Mouse (Mus musculus) spleen, adult 18-20 months (tissue): ENCODE results near the gene Gm29776.

Source experiments
- DNase-seq, 2 experiments: peaks; one replicate each; pipeline ENCODE4 v3.0.0; 2022; ENCODE audit warnings: mixed read lengths in 2 of 2

Gm29776 gene

DNA sequence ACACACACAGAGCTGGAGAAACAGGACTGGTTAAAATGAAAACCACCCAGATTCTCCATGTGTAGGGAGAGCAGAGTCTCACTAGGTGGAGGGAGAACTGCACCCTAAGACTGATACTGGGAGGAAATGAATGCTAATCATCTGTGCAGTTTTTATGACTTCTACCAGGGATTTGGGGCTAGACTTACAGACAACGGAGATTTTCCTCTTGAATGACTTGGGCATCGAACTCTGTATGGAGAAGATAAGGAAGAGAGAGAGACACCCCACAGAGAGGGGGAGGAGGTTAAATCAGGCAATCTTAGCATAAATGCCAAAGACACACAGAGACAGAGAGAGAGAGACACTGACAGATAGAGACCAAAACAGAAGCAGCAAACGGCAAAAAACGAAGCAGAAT is 50.7 kb downstream of the Gm29776 start:
- no peak for DNase-seq

DNA sequence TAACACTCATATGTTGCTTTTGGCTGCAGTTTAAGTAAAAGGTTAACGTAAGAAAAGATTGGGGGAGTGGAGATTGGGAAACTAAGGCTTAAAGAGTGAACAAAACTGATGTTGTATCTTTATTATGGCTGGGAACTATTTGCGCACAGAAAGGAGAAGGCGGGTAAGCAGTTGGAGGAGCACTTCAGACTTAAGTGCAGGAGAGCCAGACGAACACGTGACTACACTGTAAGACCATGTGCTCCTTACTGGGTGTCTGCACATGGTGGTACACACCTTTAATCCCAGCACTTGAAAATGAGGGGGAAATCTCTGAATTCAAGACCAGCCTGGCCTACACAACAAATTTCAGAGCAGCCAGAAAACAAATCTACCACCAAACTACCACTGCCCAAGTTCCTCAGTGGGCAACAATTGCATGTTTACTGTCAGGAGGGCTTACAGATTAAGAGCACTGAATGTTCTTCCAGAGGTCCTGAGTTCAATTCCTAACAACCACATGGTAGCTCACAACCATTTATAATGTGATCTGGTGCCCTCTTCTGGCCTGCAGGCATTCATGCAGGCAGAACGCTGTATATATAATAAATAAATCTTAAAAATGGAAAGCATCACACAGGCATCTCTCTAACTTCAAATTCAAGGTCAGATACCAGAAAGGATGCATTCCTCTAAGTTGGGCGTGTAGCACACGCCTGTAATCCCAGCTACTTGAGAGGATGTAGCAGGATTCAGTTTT is 51.6 kb downstream of the Gm29776 start:
- DNase-seq: no peak

DNA sequence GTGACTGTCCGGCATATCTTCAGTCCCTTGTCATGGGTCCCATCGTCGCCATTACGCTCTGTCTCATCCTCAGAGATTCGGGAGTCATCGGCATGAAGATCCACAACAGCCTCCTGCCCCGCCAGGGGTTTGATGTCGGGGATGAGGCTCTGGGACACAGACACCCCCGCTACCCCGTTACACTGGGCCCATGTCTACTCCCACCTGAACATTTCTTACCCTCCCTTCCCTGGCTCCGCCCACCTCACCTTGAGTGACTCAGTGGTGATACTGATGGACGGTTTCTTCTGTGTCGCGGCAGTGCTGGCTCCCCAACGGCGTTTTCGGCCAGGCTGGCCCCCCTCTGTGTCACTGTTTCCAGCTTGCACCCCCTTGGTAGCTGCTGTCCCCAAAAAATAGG is 52.2 kb downstream of the Gm29776 start:
- no peak for DNase-seq

DNA sequence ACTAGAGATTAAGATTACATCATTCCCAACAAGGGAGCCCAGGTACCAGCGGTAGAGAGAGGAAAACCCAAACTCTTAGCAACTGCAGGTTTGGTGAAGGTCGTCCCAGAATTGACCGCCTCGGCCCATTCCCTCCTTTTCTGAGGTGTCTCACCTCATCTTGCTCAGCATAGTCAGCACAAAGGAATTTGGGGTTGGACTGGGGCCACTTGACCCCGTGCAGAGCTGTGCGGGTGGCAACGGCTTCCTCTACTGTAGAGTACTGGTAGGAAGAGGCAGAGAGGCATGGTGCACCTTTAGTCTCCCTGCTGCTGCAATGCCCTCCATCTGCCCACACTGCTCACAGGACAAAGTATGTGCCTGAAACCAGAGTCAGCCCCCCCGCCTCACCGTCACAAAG is 54.3 kb downstream of the Gm29776 start:
- no peak for DNase-seq

DNA sequence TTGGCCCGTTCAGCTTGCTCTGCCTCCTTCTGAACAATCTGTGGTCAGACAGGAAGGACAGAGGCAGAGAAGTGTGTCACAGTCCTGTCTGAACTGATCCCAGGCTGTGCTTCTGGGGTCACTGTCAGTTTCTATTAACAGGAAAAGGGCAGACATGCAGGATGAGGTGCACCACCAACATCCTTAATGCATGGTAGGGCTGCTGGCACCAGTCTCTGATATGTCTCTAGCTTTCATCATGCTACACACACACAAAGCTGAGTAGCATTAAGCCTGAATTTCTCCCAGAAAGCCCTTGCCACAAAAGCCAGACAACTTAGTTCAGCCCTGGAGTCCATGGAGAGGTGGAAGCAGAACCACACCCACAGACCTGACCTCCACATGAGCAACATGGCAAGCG is 55.6 kb downstream of the Gm29776 start:
- DNase-seq: no peak
